Mouse (Mus musculus) CH12.LX (cell line): ENCODE measurements around the gene Gm20695. TPM values are rescaled to one million over a fixed set of nuclear protein-coding genes. Genes with fewer than 3 reads are reported as not detected.

Experiments
- DNase-seq: peaks from one replicate; pipeline ENCODE4 v3.0.0-alpha.2; 2013; ENCODE audit errors: extremely low read depth
- H3K27ac ChIP-seq: 2 replicates; pipeline ENCODE4 v1.5.1; 2012; ENCODE audit warnings: low read depth, mild to moderate bottlenecking, control low read depth, moderate library complexity; ENCODE audit not compliant: insufficient read depth
- H3K27me3 ChIP-seq: replicated peaks from 2 replicates; pipeline ENCODE3; 2012; ENCODE audit warnings: inconsistent platforms
- H3K36me3 ChIP-seq, 2 experiments: replicated peaks in 1 of 2; 2 replicates each; pipeline versions ENCODE3 to v1.6.1; 2012; ENCODE audit warnings: inconsistent platforms in 1 of 2, low read length in 1 of 2, mild to moderate bottlenecking in 1 of 2, mixed read lengths in 1 of 2, moderate library complexity in 1 of 2; ENCODE audit not compliant: control insufficient read depth in 1 of 2, insufficient read depth in 1 of 2
- H3K4me1 ChIP-seq, 2 experiments: 2 replicates each; pipeline ENCODE4 v1.6.1; 2012; ENCODE audit warnings: inconsistent platforms in 1 of 2, moderate library complexity in 1 of 2; ENCODE audit not compliant: insufficient read depth in 2 of 2, control insufficient read depth in 1 of 2
- H3K4me2 ChIP-seq: 2 replicates; pipeline ENCODE4 v1.6.1; 2012; ENCODE audit warnings: low read depth, mild to moderate bottlenecking, control low read depth; ENCODE audit not compliant: poor library complexity, insufficient read depth, severe bottlenecking
- H3K4me3 ChIP-seq, 3 experiments: fragments of 150-350 bp in 1 of 3; sonication (generic) in 1 of 3; replicated peaks in 1 of 3; 2 replicates each; pipeline versions ENCODE3 to v1.5.1; 2011 to 2012; ENCODE audit warnings: low read depth in 2 of 3, low read length in 2 of 3, mild to moderate bottlenecking in 2 of 3, moderate library complexity in 2 of 3, control low read depth in 1 of 3, improper control_type of control experiment in 1 of 3, inconsistent platforms in 1 of 3, mixed read lengths in 1 of 3; ENCODE audit not compliant: poor library complexity in 1 of 3
- H3K79me2 ChIP-seq: replicated peaks from 2 replicates; pipeline ENCODE4 v1.6.1; 2012; ENCODE audit warnings: mild to moderate bottlenecking, moderate library complexity; ENCODE audit not compliant: control insufficient read depth, poor library complexity, insufficient read depth, severe bottlenecking; ENCODE audit errors: extremely low read depth
- H3K9ac ChIP-seq: 2 replicates; pipeline ENCODE4 v1.6.1; 2012; ENCODE audit warnings: low read depth, mild to moderate bottlenecking, control low read depth, moderate library complexity; ENCODE audit not compliant: insufficient read depth
- H3K9me3 ChIP-seq: replicated peaks from 2 replicates; pipeline ENCODE3; 2012; ENCODE audit warnings: low read length, inconsistent platforms, mixed read lengths
- CHD1 ChIP-seq: IDR thresholded peaks from 2 replicates; pipeline ENCODE4 v1.6.1; 2012; ENCODE audit warnings: low read depth, low read length, improper control_type of control experiment, inconsistent platforms
- CHD2 ChIP-seq: IDR thresholded peaks from 2 replicates; pipeline ENCODE4 v1.6.1; 2011; ENCODE audit warnings: low read length, improper control_type of control experiment
- E2F4 ChIP-seq: IDR thresholded peaks from 2 replicates; pipeline ENCODE4 v1.6.1; 2011; ENCODE audit warnings: low read depth, low read length, improper control_type of control experiment; ENCODE audit not compliant: insufficient replicate concordance
- ELF1 ChIP-seq: IDR thresholded peaks from 2 replicates; pipeline ENCODE4 v1.6.1; 2014; ENCODE audit warnings: low read depth, mild to moderate bottlenecking, inconsistent platforms, low read length, improper control_type of control experiment
- ETS1 ChIP-seq: conservative IDR thresholded peaks from 2 replicates; pipeline ENCODE4 v1.6.1; 2012; ENCODE audit warnings: low read depth, mild to moderate bottlenecking, inconsistent platforms, low read length, improper control_type of control experiment, moderate library complexity
- GABPA ChIP-seq: IDR thresholded peaks from 2 replicates; pipeline ENCODE4 v1.6.1; 2012; ENCODE audit warnings: low read depth, low read length, improper control_type of control experiment, inconsistent platforms; ENCODE audit not compliant: insufficient replicate concordance
- HCFC1 ChIP-seq: IDR thresholded peaks from 2 replicates; pipeline ENCODE4 v1.6.1; 2012; ENCODE audit warnings: low read depth, mild to moderate bottlenecking, inconsistent platforms, low read length, improper control_type of control experiment
- IRF4 ChIP-seq: IDR thresholded peaks from 2 replicates; pipeline ENCODE4 v1.6.1; 2014; ENCODE audit warnings: low read depth, mild to moderate bottlenecking, inconsistent platforms, low read length, improper control_type of control experiment
- KAT2A ChIP-seq: IDR thresholded peaks from 2 replicates; pipeline ENCODE4 v1.6.1; 2012; ENCODE audit warnings: low read length, improper control_type of control experiment, inconsistent platforms; ENCODE audit not compliant: insufficient replicate concordance
- MAFK ChIP-seq: IDR thresholded peaks from 2 replicates; pipeline ENCODE4 v1.6.1; 2011; ENCODE audit warnings: low read length, improper control_type of control experiment; ENCODE audit not compliant: insufficient replicate concordance
- MAX ChIP-seq: IDR thresholded peaks from 2 replicates; pipeline ENCODE4 v1.6.1; 2011; ENCODE audit warnings: low read length, improper control_type of control experiment
- MAZ ChIP-seq: IDR thresholded peaks from 2 replicates; pipeline ENCODE4 v1.6.1; 2012; ENCODE audit warnings: low read depth, mild to moderate bottlenecking, inconsistent platforms, low read length, improper control_type of control experiment, moderate library complexity
- MEF2A ChIP-seq: IDR thresholded peaks from 2 replicates; pipeline ENCODE4 v1.6.1; 2014; ENCODE audit warnings: low read depth, mild to moderate bottlenecking, inconsistent platforms, low read length, improper control_type of control experiment, borderline replicate concordance
- MXI1 ChIP-seq: IDR thresholded peaks from 2 replicates; pipeline ENCODE4 v1.6.1; 2011; ENCODE audit warnings: mild to moderate bottlenecking, low read depth, low read length, improper control_type of control experiment
- MYC ChIP-seq: IDR thresholded peaks from 2 replicates; pipeline ENCODE4 v1.6.1; 2011; ENCODE audit warnings: low read depth, mild to moderate bottlenecking, improper control_type of control experiment, low read length
- NELFE ChIP-seq: IDR thresholded peaks from 2 replicates; pipeline ENCODE4 v1.6.1; 2011; ENCODE audit warnings: low read depth, low read length, improper control_type of control experiment
- NRF1 ChIP-seq: IDR thresholded peaks from 2 replicates; pipeline ENCODE4 v1.6.1; 2014; ENCODE audit warnings: low read depth, mild to moderate bottlenecking, inconsistent platforms, low read length, improper control_type of control experiment, moderate library complexity
- POLR2A ChIP-seq: IDR thresholded peaks from 2 replicates; pipeline ENCODE4 v1.6.1; 2011; ENCODE audit warnings: low read depth, mild to moderate bottlenecking, improper control_type of control experiment, low read length
- POLR2AphosphoS2 ChIP-seq: IDR thresholded peaks from 2 replicates; pipeline ENCODE4 v1.6.1; 2011; ENCODE audit warnings: low read depth, low read length, improper control_type of control experiment
- RAD21 ChIP-seq: IDR thresholded peaks from 2 replicates; pipeline ENCODE4 v1.6.1; 2011; ENCODE audit warnings: low read depth, mild to moderate bottlenecking, low read length, improper control_type of control experiment, moderate library complexity
- RCOR1 ChIP-seq: conservative IDR thresholded peaks from 2 replicates; pipeline ENCODE4 v1.6.1; 2012; ENCODE audit warnings: low read depth, mild to moderate bottlenecking, inconsistent platforms, low read length, improper control_type of control experiment
- SIN3A ChIP-seq: IDR thresholded peaks from 2 replicates; pipeline ENCODE4 v1.6.1; 2012; ENCODE audit warnings: low read length, improper control_type of control experiment, inconsistent platforms
- SMC3 ChIP-seq: IDR thresholded peaks from 2 replicates; pipeline ENCODE4 v1.6.1; 2011; ENCODE audit warnings: low read depth, low read length, improper control_type of control experiment
- TCF12 ChIP-seq: IDR thresholded peaks from 2 replicates; pipeline ENCODE4 v1.6.1; 2014; ENCODE audit warnings: low read depth, mild to moderate bottlenecking, inconsistent platforms, low read length, improper control_type of control experiment
- USF2 ChIP-seq: conservative IDR thresholded peaks from 2 replicates; pipeline ENCODE4 v1.6.1; 2011; ENCODE audit warnings: low read depth, low read length, improper control_type of control experiment
- ZKSCAN1 ChIP-seq: IDR thresholded peaks from 2 replicates; pipeline ENCODE4 v1.6.1; 2012; ENCODE audit warnings: low read depth, inconsistent platforms, low read length, improper control_type of control experiment, borderline replicate concordance
- ZMIZ1 ChIP-seq: IDR thresholded peaks from 2 replicates; pipeline ENCODE4 v1.6.1; 2012; ENCODE audit warnings: low read depth, mild to moderate bottlenecking, inconsistent platforms, low read length, improper control_type of control experiment
- ZNF384 ChIP-seq: IDR thresholded peaks from 2 replicates; pipeline ENCODE4 v1.6.1; 2012; ENCODE audit warnings: low read depth, low read length, improper control_type of control experiment, inconsistent platforms
- dilution Hi-C: fragments of 300-500 bp; cut with MboI; formaldehyde crosslinking; loops from 2 replicates; pipeline ENCODE4 v1.14.3; 2020; ENCODE audit warnings: low sequenced_read_pairs; ENCODE audit not compliant: extremely low pct_unique_long_range_greater_than_20kb, extremely low pct_ligation_motif_present
- in situ Hi-C: fragments of 300-500 bp; cut with MboI; formaldehyde crosslinking; loops from 3 replicates; pipeline ENCODE4 v1.14.3; 2019; ENCODE audit warnings: low sequenced_read_pairs, low pct_ligation_motif_present, low pct_unique_long_range_greater_than_20kb, mixed read lengths
- polyA plus RNA-seq: library from polyadenylated mRNA; unstranded; fragments of >175 nt; gene quantifications from 2 replicates; pipeline ENCODE4 v1.2.1, GENCODE M21; 2012; ENCODE audit warnings: low read depth; ENCODE audit not compliant: insufficient read length
- total RNA-seq, 2 experiments: library from RNA; depleted of rRNA; stranded (reverse); fragments of 300-350 nt in 1 of 2; fragments of >200 nt in 1 of 2; gene quantifications; 2 replicates each; pipeline ENCODE4 v1.2.3; 2012 to 2014

The Gm20695 gene
- total and polyA plus RNA-seq, 3 experiments = 0.89 to 1.2 TPM; not detected in 1

GRCm38 (mm10) chr16:3920756-3921155, 36.3 kb downstream of the Gm20695 start:
- Histone ChIP-seq H3K36me3 (peaks cover 49 to 95% of the 10 kb centered on the region in 2 experiments), H3K27me3 (no peaks in the 10 kb centered on the region), H3K9me3 (peaks cover 8% of the 10 kb centered on the region), H3K4me3 (no peak overlapping the region), H3K4me2 (no peak overlapping the region), H3K9ac (no peak overlapping the region), H3K79me2 (no peaks in the 10 kb centered on the region), H3K4me1 (no peaks in the 10 kb centered on the region), H3K27ac (no peak overlapping the region)
- no peak for TF ChIP-seq KAT2A
- no peak for TF ChIP-seq MXI1
- no peak for TF ChIP-seq POLR2A
- TF ChIP-seq ZMIZ1 = no peak
- no peak for TF ChIP-seq MYC
- TF ChIP-seq NRF1 = no peak
- no peak for TF ChIP-seq E2F4
- TF ChIP-seq GABPA = no peak
- TF ChIP-seq USF2 = no peak
- TF ChIP-seq CHD1 = no peak
- TF ChIP-seq MAFK = no peak
- TF ChIP-seq ETS1 = no peak
- no peak for TF ChIP-seq NELFE
- no peak for TF ChIP-seq HCFC1
- no peak for TF ChIP-seq ZKSCAN1
- TF ChIP-seq SIN3A = no peak
- no peak for TF ChIP-seq IRF4
- TF ChIP-seq RCOR1 = no peak
- no peak for DNase-seq
- dilution Hi-C loops = no loop called here
- in situ Hi-C loops = no loop called here

DNA sequence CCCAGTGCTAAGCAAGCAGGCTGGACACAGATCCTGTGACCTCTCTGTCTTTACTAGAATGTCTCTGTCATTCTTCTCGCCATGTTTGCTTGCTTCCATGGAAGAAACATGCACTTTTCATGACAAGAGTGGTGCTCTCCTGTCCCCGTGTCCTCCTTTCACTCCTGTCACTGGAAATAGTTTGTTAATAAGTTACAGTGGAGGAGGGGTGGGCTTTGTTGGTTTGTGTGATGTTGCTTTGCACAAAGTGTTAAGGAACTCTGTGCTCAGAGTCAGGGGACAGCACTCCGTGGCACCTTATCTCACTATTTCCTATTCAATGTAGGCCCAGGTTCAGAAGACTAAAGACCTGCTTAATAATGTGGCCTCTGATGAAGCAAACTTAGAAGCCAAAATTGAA, 39.1 kb downstream of the Gm20695 start:
- peaks cover 8% of the 10 kb centered on the region for H3K9me3 ChIP-seq
- in situ Hi-C loops = no loop called here
- no peak for DNase-seq
- H3K4me1 ChIP-seq = no peaks in the 10 kb centered on the region
- H3K36me3 ChIP-seq = peaks cover 48 to 90% of the 10 kb centered on the region in 2 experiments
- H3K4me3 ChIP-seq = no peak overlapping the region
- no peaks in the 10 kb centered on the region for H3K27me3 ChIP-seq
- TF ChIP-seq TCF12 (no peak), NRF1 (no peak), CHD2 (no peak), E2F4 (no peak), MEF2A (no peak), ZKSCAN1 (no peak), RAD21 (no peak), NELFE (no peak), MAZ (no peak), MAX (no peak), ELF1 (no peak), ZNF384 (no peak), SMC3 (no peak), USF2 (no peak), RCOR1 (no peak), SIN3A (no peak), POLR2AphosphoS2 (no peak)
- H3K27ac ChIP-seq = no peak overlapping the region
- no peak overlapping the region for H3K4me2 ChIP-seq
- H3K9ac ChIP-seq = no peak overlapping the region
- dilution Hi-C loops = no loop called here
- H3K79me2 ChIP-seq = no peaks in the 10 kb centered on the region
